Mouse (Mus musculus) adrenal gland, postnatal 25 days (tissue): ENCODE results near the gene H2-Ob. TPM values are rescaled to one million over a fixed set of nuclear protein-coding genes. Genes with fewer than 3 reads are reported as not detected.

ENCODE experiments used
- DNase-seq: peaks from one replicate; pipeline ENCODE4 v3.0.0; 2021; ENCODE audit warnings: mixed read lengths
- total RNA-seq: library from RNA; stranded (reverse); gene quantifications from 2 replicates; pipeline ENCODE4 v1.2.3, GENCODE M21; 2021

The H2-Ob gene
- total RNA-seq, 1 experiment from 2014 or later, result 0.43 TPM

DNA sequence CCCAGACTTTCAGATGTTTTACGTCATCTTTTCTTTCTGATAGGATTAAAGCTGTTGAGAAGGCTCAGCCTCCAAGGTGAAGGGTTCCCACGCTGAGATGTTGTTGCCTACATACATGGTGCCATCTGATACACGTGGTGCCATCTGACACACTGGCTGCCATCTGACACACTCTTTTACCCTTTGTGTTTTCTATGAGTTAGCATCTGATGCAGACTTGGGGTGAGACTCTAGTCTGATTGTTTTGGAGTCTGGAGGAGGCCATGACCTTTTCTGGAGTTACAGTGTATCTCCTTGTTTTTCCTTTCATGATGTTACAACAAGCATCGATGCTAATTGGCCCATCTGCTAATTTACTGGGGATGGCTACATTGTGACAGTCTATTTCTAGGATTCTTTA lies 6.0 kb downstream of the H2-Ob start:
- no peak for DNase-seq

DNA sequence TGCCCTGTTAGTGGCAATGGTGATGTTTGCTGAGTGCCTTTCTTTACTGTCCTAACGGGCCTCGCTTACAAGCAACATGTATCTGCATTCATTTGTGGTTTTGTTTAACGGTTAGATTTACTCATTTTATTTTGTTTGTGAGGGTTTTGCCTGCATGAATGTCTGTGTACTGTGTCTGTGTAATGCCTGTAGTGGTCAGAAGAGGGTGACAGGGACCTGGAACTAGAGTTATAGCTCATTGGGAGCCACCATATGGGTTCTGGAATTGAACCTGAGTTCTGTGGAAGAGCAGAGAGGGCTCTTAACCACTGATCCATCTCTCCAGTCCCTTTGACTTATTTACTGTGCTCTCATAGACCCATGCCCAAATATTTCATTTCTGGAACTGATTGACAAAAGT lies 8.3 kb downstream of the H2-Ob start:
- DNase-seq, result no peak

DNA sequence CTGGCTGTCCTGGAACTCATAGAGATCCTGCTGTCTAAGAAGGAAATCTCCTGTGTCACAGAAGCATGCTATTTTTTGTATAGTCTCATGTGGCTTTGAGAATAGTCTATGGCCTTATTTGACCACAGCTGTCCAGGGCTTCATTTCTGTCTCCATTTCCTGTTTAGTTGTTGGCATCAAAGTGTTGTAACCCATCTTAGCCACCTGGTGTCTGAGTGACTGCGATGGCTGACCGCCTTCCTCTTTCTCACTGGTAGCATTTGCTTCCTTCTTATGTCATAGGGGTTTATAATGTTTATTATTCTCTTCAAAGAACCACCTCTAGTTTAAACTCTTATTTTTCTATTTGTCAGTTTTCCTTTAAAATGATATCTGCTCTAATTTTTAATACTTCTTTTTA lies 10.1 kb downstream of the H2-Ob start:
- no peak for DNase-seq

DNA sequence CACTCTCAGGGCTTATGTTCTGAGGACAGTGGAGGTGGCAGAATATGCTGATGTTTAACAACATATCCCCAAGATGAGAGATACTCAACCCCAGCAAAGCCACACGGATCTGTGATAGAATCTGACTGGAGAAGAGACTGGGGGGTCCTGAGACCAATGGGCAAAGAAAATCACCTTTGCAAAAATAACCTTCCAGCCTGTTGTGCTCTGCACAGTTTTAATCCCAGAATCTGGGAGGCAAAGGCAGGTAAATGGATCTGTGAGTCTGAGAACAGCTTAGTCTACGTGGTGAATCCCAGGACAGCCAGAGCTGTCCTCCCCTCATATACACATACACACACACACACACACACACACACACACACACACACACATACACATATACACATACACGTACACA lies 10.7 kb downstream of the H2-Ob start:
- DNase-seq, result no peak

DNA sequence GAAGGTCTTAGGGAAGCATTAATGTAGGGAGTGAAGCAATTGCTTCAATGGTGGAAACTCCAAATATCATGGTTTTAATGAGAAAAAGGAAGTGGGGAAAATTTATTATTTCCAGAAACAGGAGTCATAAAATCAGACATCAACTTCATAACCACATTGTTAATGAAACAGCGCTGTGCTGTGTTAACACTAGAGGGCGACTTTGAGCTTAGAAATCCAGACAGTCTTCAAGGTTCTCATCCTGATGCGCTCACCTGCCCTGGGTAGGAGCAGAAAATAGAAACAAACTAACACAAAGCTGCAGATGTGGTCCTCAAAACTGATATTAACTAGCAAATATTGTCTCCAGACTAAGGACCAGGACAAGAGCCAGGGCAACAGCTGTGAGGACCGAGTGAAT lies 11.2 kb downstream of the H2-Ob start:
- DNase-seq, result no peak

DNA sequence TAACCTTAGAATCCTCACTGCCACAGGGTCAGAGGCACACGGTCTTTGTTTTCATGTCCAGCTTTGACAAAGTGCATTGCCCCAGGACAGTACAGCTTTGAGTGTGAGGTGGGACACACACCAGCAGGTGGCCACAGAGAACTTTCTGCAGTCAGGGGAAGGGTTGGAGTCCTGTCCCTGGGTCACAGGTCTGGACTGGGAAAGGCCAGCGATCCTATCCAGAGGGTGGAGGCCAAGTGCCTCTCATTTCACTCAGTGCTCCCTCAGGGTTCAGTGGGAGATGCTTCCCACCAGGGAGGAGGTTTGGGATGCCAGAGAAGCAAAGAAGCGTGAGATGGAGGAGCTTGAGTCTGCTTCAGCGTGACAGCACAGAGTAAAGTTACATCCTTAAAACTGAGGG lies 13.0 kb downstream of the H2-Ob start:
- DNase-seq, result no peak

DNA sequence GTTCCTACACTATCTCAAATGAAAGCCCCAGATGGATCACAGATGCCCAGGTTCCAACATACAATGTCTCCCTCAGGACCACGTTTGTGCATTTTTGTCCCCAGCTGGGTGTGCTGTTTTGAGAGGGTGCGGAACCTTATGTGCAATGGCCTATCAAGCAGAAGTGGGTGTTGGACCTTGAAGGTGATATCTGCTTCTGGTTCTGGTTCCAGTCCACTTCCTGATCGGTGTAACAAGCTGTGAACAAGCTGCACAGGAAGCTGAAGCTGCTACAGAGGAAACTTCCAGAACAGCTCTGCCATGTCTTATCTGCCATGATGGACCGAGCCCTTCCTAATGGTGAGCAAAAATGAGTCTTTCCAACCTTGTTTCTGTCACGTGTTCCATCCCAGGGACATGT lies 17.8 kb downstream of the H2-Ob start:
- DNase-seq, result no peak

DNA sequence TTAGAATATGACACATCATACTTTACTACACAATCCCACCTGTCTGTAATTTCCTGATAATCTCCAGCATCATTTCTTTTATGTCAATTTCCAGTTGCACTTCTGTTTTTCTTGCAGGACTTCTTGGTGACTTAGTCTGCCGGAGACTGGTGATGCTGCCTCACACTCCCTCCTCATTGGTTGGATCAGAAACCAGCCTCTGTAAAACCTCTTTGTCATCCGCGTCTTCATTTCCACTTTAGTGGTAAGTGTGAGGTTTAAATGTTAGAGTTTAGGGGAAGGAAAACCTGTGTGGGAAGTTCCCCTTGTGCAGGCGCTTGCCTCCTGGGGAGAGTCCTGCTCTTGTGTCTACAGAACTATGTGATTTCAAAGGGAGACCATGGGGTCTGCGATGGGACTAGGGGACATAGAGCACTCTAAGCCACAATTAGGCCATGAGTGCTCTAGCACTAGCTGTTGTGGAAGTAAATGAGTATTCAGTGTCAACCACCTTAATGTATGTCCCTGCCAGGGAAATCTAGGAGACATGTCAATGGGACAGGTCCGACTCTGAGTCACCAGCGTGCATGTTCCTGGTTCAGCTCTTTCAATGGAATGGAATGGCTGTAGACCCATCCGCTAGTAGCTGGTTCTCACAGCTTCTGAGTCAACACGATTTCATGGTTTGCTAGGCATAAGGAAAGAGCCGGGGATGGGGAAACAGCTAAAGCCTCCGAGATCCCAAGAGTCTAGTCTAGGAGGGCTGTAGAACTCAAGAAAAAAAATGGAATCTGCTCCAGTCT lies 19.1 kb downstream of the H2-Ob start, which contains the start of gene H2-Ab1:
H2-Ab1 (plus strand) TSS at position 96 of the 782 bp plus-strand sequence.
- DNase-seq, result peak; percentile 76

DNA sequence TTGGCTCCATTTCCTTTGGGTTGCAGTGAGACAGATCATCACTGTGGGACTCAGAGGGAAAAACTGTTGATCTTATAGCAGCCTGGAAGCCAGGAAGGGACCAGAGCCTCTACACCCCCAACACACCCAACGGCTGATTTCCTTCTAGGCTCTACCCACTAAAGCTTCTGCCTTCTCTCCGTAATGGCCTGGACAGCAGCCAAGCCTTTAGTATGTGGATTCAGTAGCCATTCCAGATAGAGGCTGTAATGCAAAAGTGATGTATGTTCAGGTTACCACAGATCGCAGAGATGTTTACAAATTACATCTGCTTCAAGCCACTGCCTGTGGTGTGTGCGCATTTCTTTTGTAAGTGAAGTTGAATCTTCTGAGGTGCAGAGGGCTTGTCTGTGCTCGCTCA lies 21.8 kb downstream of the H2-Ob start:
- DNase-seq, result no peak

DNA sequence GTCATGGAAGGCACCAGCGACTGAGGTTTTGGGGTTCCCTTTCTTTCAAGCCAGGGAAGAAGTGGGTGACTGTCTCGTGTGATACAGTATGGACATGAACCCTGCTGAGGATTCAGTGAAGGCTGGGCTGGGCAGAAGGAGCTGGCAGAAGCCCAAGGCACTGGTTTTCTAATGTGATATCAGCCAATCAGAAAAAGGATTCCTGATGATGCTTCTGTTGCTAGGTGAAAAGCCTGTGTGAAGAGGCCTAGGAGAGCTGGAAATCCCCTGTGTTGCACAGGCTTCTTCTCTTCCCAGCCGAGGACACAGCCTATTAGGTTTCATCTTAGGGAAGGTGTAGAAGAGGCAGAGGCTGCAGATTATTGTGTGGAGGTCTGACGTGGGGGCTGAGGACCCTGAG lies 22.8 kb downstream of the H2-Ob start:
- peak; percentile 58 for DNase-seq

DNA sequence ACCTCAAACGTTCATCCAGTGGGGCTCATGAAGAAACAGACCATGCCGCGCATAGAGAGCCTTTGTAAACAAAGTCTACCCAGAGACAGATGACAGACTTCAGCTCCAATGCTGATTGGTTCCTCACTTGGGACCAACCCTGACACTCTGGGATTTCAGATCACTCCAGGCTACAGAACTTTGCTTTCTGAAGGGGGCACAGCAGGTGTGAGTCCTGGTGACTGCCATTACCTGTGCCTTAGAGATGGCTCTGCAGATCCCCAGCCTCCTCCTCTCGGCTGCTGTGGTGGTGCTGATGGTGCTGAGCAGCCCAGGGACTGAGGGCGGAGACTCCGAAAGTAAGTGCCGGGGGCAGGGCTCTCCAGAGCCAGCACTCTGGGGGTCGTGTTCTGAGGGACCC lies 24.4 kb downstream of the H2-Ob start:
- DNase-seq, result peak; percentile 49

DNA sequence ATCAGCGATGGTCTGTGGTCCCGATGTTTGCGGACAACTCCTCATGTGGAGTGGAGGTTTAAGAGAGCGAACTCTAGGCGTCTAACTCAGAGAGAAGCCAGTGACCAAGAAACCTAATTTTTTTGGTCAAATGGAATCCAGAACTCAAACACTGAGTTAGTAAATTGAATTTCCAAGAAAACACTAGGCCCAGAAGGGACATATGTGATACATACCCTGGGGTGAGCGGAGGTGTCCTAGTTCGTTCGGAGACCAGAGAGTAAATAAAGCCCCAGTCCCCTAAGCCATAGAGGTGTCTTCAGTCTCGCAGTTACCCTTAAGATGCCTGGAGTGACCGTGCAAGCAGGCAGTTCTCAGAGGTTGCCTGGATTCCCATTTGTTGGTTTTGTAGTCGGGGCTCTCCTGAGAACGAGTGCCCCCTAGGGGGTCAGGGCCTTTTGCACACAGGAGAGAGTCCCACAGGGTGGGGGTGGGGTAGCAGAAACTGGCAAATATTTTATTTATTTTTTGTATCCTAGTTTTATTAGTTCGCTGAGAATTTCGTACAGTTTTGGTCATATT lies 25.2 kb downstream of the H2-Ob start:
- DNase-seq, result no peak

DNA sequence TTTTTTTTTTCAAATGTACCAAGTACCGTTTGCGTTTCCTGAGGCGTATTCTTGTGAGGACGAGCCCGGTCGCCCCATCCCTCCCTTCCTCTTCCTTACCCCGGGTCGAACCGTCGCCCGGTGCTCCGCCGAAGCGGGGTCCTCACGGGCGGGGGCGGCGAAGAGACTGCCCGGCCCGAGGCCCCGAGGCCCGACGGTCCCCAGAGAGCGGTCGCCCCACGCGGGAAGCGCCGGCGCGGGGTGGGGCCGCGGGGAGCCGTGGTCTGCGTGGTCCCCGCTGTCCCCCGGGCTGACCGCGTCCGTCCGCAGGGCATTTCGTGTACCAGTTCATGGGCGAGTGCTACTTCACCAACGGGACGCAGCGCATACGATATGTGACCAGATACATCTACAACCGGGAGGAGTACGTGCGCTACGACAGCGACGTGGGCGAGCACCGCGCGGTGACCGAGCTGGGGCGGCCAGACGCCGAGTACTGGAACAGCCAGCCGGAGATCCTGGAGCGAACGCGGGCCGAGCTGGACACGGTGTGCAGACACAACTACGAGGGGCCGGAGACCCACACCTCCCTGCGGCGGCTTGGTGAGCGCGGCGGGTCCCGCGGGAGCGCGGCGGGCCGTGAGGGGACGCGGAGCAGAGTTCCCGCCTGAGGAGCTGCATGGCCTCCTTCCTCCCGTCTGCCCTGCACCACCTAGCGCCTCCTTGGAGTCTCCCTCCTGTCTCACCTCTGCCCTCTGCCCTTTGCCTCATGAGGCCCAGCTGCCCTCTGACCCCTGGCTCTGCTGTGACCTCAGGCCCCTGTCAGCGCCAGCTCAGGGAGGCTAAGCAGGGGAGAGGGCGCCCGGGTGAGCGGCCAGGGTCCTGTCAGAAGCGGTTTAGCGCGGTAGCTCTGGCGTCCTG lies 26.0 kb downstream of the H2-Ob start:
- DNase-seq, result peak; percentile 23

DNA sequence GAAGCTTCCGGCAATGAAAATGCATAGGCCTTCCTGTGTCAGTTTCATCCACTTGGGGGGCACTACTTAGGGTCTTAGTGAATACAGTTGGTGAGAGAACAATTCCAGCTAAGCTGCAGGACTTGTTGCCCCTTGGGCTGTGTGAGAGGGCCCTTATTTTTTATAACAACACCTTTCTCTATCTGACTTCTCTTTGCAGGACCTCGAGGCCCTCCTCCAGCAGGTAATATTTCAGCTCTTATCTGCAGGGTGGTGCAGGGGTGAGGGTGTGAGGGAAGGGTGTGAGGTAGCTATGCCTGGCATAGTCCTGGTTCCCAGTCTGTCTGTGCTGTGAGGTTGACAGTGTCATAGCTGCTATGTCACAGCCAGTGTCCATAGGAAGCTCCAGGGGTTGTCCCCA lies 29.6 kb downstream of the H2-Ob start:
- no peak for DNase-seq

DNA sequence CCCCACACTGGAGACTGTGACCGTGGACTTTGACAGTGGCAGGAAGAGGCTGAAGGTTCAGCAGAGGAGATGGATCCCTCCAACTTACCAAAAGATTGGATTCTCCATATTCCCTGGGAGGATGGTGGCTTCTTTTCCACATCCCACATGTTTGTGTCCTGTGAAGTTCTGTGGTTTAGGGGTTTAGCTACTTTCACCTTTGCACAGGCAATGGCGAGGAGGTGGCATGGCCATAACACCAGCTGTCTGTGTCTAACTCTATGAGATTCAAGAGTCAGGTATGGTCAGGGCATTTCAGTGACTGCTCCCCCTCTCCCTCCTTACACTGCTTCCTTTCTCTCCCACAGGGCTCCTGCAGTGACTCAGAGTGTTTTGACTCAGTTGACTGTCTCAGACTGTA lies 30.0 kb downstream of the H2-Ob start:
- no peak for DNase-seq

DNA sequence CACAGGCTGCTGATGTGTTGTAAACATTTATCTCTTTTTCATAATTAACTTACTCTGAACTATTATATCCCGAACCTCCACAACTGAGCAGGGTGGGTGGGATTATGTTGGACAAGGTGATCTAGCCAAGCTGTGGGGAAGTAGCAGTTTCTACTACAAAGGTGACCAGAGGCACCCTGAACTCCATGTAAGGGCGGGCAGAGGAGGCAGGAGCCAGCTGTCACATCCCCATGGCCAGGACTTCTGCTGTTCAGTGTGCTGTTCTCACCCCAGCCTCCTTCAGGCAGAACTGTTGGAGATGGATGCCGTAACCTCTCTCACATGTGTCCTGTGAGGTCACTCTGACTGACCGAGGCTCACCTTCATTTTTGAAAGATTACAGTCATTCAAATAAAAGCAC lies 31.1 kb downstream of the H2-Ob start:
- DNase-seq, result no peak

DNA sequence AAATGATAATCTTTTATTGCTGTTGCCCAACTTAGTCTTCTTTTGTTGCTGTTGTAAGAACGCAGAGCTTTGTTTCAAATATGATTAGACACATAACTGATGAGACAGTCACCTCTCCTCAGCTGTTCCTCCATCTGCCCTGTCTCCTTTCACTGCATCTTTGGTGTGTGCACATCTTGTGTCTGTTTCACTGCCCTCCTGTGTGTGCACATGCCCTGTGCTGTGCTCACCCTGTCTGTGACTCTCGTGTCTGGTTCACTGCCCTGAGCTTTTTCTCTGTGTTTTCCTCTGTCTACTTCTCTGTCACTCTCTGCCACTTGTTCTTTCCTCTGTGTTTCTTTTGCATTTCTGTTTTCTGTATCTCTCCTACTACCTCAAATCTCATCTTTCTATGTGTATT lies 31.5 kb downstream of the H2-Ob start:
- DNase-seq, result no peak

DNA sequence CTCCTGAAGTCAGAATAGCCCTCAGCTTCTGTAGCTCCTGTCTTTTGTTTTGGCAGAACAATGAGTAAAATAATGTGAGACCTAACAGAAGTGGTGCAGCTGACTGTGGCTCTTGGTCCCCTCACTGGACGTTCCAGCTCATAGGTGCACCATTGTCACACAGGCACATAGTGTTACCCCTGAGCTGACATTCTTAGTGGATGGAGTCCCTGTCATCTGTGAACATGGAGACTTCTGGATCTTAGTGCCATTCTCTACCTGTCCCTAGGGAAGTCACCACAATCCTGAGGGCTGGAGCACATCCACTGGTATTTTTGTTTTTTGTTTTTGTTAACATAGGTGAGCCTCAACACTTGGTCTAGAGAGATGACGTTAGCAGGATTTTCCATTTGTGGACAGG lies 32.2 kb downstream of the H2-Ob start:
- DNase-seq, result no peak

DNA sequence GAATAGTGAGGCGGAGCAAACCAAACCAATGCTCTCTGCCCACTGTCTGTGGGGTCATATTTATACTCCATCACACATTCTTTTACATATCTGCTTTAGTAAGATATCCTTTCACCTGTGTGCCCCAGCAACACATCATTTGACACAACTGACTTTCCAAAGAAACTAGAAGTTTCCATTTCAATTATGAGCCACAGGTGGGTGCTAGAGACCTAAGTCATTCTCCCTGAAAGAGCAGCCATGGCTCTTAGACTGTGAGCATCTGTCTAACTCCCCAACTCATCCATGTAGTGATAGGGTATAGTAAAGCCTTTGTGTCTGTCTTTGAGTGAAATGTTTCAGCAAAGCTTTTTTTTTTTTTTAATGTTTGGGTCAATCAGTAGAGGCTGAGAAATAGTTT lies 33.4 kb downstream of the H2-Ob start:
- no peak for DNase-seq

DNA sequence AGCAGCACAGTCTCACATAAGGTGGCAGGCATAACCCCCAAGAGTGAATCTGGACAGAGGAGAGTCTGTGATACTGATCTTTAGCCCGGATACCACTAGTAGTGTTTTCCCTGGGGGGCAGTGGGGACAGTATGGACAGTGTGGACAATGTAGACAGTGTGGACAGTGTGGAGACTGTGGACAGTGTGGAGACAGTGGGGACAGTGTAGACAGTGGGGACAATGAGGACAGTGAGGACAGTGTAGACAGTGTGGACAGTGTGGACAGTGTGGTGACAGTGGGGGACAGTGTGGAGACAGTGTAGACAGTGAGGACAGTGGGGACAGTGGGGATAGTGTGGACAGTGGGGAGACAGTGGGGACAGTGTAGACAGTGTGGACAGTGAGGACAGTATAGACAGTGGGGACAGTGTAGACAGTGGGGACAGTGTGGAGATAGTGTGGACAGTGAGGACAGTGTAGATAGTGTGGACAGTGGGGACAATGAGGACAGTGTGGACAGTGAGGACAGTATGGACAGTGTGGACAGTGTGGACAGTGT lies 41.9 kb downstream of the H2-Ob start:
- DNase-seq, result no peak

DNA sequence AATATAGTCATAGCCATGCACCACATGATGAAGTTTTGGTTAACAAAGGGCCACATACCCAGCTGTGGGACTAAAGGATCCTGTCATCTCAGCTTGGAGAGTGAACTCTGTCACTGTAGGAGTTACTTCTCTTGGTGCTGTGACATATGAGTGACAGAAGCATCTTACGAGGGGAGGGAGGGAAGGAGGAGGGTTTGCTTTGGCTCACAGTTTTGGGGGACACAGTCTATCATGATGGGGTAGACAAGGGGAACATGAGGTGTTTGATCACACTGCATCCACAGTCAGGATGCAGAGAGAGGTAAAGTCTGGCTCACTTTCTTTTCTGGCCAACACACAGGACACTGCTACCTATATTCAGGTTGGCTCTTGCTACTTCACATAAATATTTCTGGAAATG lies 43.1 kb downstream of the H2-Ob start:
- DNase-seq, result no peak

DNA sequence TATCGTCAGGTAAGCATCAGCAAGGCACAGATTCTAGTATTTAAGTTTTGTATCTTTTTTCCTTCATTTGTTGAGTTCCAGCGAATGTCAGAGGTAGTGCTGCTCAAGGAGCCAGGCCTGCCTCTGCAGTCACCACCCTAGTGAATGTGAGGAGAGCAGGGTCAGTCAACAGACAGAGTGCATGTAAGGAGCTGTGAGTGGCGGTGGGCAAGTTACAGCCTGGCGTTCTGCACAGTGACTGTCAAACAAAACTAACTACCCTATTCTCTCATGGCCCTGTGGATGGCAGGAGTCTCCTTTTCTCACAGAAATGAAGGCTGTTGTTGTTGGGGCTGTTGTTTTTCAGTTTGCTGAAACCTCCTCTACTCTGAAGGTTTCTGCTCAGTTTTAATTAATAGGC lies 46.7 kb downstream of the H2-Ob start:
- DNase-seq, result no peak

DNA sequence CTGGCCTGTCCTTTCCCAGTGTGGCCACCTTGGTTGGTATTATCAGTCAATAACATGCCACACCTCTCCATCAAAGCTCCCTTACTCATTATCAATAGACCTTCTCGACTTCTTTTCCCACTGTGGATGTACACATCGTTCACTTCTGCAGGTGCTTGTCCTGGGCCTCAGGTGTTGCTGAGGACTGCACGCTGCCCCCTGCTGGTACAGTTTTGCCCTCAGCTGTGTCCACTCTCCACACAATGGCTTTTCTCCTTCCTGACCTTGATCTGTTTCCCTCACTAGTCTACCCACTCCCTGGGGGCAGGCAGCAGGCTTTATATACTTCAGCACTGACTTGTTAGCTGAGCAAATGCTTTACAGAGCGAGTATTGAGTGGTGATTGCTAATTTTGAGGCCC lies 47.1 kb downstream of the H2-Ob start:
- peak; percentile 46 for DNase-seq
